Mouse (Mus musculus) ES-Bruce4 (cell line): ENCODE results near the gene Fancd2. TPM values are rescaled to one million over a fixed set of nuclear protein-coding genes. Genes with fewer than 3 reads are reported as not detected.
A peak's percentile ranks its signal among the peaks of the same experiment; 100 is the strongest.

Source experiments
- H3K27ac ChIP-seq: 2 replicates; pipeline ENCODE4 v1.5.1; 2012; ENCODE audit warnings: low read length, inconsistent platforms; ENCODE audit not compliant: insufficient read depth
- H3K27me3 ChIP-seq: 2 replicates; pipeline ENCODE4 v1.6.1; 2012; ENCODE audit warnings: mild to moderate bottlenecking, low read length, inconsistent platforms; ENCODE audit not compliant: control insufficient read depth, poor library complexity, insufficient read depth, severe bottlenecking
- H3K36me3 ChIP-seq: 2 replicates; pipeline ENCODE4 v1.6.1; 2012; ENCODE audit warnings: inconsistent platforms, mild to moderate bottlenecking, low read length, moderate library complexity; ENCODE audit not compliant: control insufficient read depth, poor library complexity, insufficient read depth, severe bottlenecking
- H3K4me1 ChIP-seq: one replicate; pipeline ENCODE4 v1.8.1; 2011; ENCODE audit warnings: low read length; ENCODE audit not compliant: control insufficient read depth, insufficient read depth
- H3K4me3 ChIP-seq: 2 replicates; pipeline ENCODE4 v1.5.1; 2011; ENCODE audit warnings: low read depth, mild to moderate bottlenecking, low read length
- H3K9ac ChIP-seq: 2 replicates; pipeline ENCODE4 v1.6.1; 2012; ENCODE audit warnings: low read depth, mild to moderate bottlenecking, inconsistent platforms; ENCODE audit not compliant: poor library complexity, severe bottlenecking
- H3K9me3 ChIP-seq: replicated peaks from 2 replicates; pipeline ENCODE4 v1.6.1; 2012; ENCODE audit warnings: mild to moderate bottlenecking, low read length, inconsistent platforms; ENCODE audit not compliant: control insufficient read depth, poor library complexity, insufficient read depth, severe bottlenecking
- CTCF ChIP-seq: IDR thresholded peaks from one replicate; pipeline ENCODE4 v1.8.1; 2011; ENCODE audit warnings: low read depth, low read length
- EP300 ChIP-seq: IDR thresholded peaks from 2 replicates; pipeline ENCODE4 v1.6.1; 2011; ENCODE audit warnings: low read depth, low read length; ENCODE audit not compliant: insufficient read depth
- POLR2A ChIP-seq: IDR thresholded peaks from one replicate; pipeline ENCODE4 v1.8.1; 2011; ENCODE audit warnings: low read length; ENCODE audit not compliant: insufficient read depth
- polyA plus RNA-seq: library from polyadenylated mRNA; stranded (reverse); fragments of >200 nt; gene quantifications from 2 replicates; pipeline ENCODE4 v1.2.4, GENCODE M21; 2011; ENCODE audit warnings: low read depth; ENCODE audit not compliant: missing spikeins, insufficient read depth, insufficient read length

The Fancd2 gene
- polyA plus RNA-seq, 1 experiment, result 85.4 TPM

DNA sequence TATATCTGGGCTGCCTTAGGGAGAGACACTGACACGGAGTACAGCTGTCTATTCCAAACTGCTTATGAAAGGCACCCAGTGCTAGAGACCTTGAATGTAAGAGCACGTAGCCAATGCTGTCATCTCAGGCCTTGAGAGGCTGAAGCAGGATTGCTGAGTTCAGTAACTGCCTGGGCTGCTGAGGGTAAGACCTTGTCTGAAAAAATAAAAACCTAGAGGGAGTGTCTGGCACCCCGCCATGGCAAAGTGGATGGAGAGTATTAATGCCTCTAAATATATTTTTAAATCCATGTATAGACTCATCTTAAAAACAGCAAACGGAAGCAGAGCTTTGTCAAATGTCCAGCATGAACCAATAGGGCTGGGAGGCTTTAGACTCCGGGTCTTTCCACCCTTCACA, 68.4 kb downstream of the Fancd2 start:
- peak overlapping the region; percentile 62; the same call in 1 of the 2 replicates for H3K27ac ChIP-seq
- no peak overlapping the region for H3K4me3 ChIP-seq
- no peak for TF ChIP-seq CTCF
- TF ChIP-seq EP300, result no peak
- TF ChIP-seq POLR2A, result no peak

DNA sequence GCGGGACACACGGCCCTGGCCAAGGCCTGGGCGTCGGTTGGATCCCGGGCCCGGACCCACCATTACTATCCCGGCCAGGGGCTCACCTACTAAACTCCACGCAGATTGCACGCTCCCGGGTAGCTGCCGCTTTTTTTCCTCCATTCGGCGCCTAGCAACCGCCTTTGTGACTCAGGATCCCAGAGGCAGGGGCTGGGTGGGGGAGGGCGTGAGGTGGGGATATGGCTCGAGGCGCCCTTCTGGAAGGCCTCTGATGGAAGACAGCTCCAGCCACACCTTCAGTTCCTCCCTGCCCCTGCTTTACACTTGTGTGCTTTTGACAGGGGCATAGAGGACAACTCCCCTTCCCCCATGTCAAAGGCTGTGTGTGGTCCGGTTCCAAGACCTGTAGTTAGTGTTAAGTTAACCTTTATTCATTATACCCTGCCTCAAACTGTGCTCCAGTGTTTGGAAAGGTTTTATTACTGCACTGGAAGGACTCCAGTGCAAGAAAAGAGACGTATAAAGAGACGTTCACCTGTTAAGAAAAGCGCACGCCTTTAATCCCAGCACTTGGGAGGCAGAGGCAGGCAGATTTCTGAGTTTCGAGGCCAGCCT, 69.2 kb downstream of the Fancd2 start, which contains the start of gene Fancd2os:
Gene Fancd2os (minus strand): TSS at position 173 of the 597 bp plus-strand sequence.
- H3K9ac ChIP-seq, result peak within 1 kb of the TSS; percentile 51
- no peak for TF ChIP-seq POLR2A
- no peak for TF ChIP-seq CTCF
- 0 out of 2 replicates have a peak, but pooled peaks have one; percentile 56 for TF ChIP-seq EP300
- H3K4me3 ChIP-seq, result peak within 1 kb of the TSS; percentile 10; the same call in 1 of the 2 replicates
- H3K27me3 ChIP-seq, result no peaks in the 10 kb centered on the region
- no peaks in the 10 kb centered on the region for H3K4me1 ChIP-seq
- no peaks in the 10 kb centered on the region for H3K9me3 ChIP-seq
- peak within 1 kb of the TSS; percentile 71 for H3K27ac ChIP-seq
- peaks cover 6% of the 10 kb centered on the region for H3K36me3 ChIP-seq

More for the DNA sequence above, 68.4 kb downstream of the Fancd2 start:
- Histone ChIP-seq H3K9me3 (no peaks in the 10 kb centered on the region), H3K4me1 (no peaks in the 10 kb centered on the region), H3K9ac (peak overlapping the region; percentile 51), H3K27me3 (no peaks in the 10 kb centered on the region), H3K36me3 (peaks cover 8% of the 10 kb centered on the region)

DNA sequence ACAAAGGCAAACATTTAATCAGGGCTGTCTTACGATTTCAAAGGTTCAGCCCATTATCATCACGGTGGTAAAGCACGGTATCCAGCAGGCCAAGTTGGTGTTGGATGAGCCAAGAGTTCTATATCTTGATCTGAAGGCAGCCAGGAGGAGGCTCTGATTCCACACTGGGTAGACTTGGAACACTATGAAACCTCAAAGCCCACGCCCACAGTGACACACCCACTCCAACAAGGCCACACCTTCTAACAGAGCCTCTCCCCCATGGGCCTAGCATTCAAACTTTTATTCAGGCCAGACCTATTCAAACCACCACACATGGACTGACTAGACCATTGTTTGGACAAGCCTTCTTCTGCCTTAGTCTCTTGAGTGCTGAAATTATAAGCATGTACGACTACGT, 71.3 kb downstream of the Fancd2 start:
- Histone ChIP-seq H3K9ac (no peak overlapping the region), H3K36me3 (0 out of 2 replicates have a peak, but pooled peaks cover 2% of the 10 kb centered on the region)
- TF ChIP-seq EP300, result no peak
- TF ChIP-seq CTCF, result no peak
- no peak for TF ChIP-seq POLR2A

DNA sequence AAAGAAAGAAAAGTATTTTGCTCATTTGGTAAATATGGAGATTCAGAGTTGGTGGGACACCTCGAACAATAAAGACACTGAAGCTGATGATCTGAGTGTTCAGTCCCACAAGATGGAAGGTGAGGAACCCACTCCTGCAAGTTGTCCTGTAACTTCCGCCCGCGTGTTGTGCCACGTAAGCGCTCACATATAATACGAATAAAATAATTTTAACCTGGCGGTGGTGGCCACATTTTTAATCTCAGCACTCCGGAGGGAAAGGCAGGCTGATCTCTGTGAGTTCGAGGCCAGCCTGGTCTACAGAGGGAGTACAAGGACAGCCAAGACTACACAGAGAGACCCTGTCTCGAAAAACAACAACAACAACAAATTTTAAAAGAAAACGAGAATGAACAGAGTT, 72.5 kb downstream of the Fancd2 start:
- Histone ChIP-seq H3K4me3 (peak overlapping the region; percentile 96), H3K9me3 (no peaks in the 10 kb centered on the region), H3K27me3 (no peaks in the 10 kb centered on the region), H3K27ac (no peak overlapping the region), H3K9ac (peak overlapping the region; percentile 75), H3K36me3 (0 out of 2 replicates have a peak, but pooled peaks cover 2% of the 10 kb centered on the region), H3K4me1 (no peaks in the 10 kb centered on the region)
- no peak for TF ChIP-seq EP300

More for the DNA sequence above, 71.3 kb downstream of the Fancd2 start:
- Histone ChIP-seq H3K9me3 (no peaks in the 10 kb centered on the region), H3K27me3 (no peaks in the 10 kb centered on the region), H3K4me3 (no peak overlapping the region), H3K27ac (no peak overlapping the region), H3K4me1 (no peaks in the 10 kb centered on the region)

DNA sequence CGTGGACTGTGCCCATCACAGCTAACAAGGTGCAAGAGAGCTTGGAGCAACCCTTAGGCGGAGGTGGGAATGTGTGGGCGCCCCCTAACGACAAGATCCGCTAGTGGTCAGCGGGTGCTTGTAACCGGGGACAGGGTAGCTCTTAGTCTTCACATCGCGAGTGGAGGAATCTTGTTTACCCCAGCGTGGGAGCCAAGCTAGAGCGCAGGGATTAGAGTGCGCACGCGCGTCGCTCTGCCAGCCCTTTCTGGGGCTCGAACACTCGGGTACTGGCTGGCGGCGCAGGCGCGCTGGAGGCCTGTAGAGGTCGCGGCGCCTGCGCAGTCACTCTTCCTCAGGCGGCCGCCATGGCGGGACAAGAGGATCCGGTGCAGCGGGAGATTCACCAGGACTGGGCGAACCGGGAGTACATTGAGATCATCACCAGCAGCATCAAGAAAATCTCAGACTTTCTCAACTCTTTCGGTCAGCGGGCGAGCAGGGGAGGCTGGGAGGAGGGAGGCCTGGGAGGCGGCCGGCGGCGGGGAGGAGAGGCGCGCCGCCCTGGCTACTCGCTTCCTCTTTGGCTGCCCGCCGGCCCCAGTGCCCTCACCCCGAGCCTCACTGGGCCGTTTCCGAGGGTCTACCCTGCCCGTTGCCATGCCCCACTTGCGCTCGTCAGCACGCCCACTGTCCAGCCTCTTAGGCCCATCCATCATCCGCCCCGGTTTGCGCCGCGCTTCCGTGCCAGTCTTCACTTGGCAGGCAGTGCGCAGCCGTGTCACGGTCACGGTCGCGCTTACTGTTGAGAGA, 73.1 kb downstream of the Fancd2 start, which contains the start of gene Brk1:
Gene Brk1 (plus strand): TSS at position 341 of the 792 bp plus-strand sequence.
- Histone ChIP-seq H3K27ac (no peak within 1 kb of the TSS), H3K4me3 (peak within 1 kb of the TSS; percentile 96), H3K9me3 (no peaks in the 10 kb centered on the region), H3K27me3 (no peaks in the 10 kb centered on the region), H3K4me1 (no peaks in the 10 kb centered on the region), H3K36me3 (0 out of 2 replicates have a peak, but pooled peaks cover 2% of the 10 kb centered on the region), H3K9ac (peak within 1 kb of the TSS; percentile 75)
- TF ChIP-seq EP300 (no peak), POLR2A (peak; percentile 53), CTCF (peak; percentile 46)

DNA sequence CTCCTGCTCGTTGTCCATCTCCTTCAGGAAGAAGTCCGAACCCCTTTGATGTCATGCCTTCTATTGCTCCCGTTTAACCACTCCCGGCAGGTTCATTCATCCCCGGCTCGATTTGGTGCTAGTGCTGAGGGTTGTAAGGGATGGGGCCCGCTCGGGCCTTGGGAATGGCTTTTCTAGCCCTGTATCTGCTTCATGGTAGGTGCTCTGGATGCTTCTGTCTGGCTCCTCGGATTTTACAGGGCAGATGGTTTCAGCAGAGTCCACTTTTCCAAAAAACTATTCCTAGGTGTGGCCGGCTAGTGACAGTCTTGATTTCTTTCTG, 73.7 kb downstream of the Fancd2 start:
- H3K27me3 ChIP-seq, result no peaks in the 10 kb centered on the region
- H3K27ac ChIP-seq, result no peak overlapping the region

More for the DNA sequence above, 73.7 kb downstream of the Fancd2 start:
- H3K9ac ChIP-seq, result peak overlapping the region; percentile 75
- TF ChIP-seq POLR2A (no peak), CTCF (no peak), EP300 (no peak)
- no peaks in the 10 kb centered on the region for H3K9me3 ChIP-seq
- H3K36me3 ChIP-seq, result 0 out of 2 replicates have a peak, but pooled peaks cover 4% of the 10 kb centered on the region
- H3K4me1 ChIP-seq, result no peaks in the 10 kb centered on the region
- H3K4me3 ChIP-seq, result peak overlapping the region; percentile 96
